Mouse (Mus musculus) B cell, adult (primary cell): ENCODE measurements around the gene Olfr530. TPM values are rescaled to one million over a fixed set of nuclear protein-coding genes. Genes with fewer than 3 reads are reported as not detected.

Experiments used
- total RNA-seq: library from RNA; stranded (reverse); gene quantifications from 4 replicates; pipeline ENCODE4 v1.2.4, GENCODE M21; 2023; ENCODE audit not compliant: inconsistent age

Gene Olfr530
- not detected in 4 replicates for total RNA-seq

DNA sequence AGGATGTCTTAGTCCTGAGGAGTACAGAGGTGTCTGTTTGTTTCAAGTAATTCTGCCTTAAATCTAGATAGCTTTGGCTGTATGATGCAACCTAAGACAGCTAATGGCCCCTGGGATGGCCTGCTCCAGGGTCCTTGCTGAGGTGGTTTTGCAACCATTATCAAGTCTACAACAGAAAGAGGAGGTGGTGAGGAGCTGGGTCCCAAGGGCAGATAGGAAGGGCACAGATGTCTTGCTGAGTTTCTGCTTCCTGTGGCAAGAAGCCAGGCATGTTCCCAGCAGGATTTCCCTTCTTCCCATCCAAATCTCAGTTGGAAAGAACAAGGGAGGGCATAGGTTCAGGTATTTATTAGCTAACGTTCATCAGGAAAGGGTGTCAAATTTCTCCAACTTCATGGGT lies at the start of gene Olfr530:
Olfr530 (minus strand) TSS at position 101 of the 400 bp plus-strand sequence.

DNA sequence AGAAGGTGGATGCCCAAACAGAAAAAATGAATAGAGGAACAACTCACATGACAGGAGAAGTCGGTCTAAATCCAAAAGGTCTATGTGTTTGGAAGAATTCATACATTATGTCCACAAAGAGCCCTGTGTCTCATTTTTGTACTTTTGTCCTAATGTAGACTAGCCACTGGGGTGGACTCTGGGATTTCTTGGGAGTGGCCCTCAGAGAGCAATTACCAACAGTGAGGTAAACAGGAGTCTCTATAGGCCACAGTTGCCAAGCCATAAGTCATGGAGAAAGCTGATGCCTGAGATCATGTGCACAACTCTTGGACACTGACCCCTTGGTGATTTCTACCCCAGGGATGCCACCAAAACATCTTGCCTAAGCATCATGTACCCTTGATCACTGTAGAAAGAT lies 45.4 kb upstream of the Olfr530 start, which contains the start of gene Olfr532:
Olfr532 (minus strand) TSS at position 101 of the 400 bp plus-strand sequence.

DNA sequence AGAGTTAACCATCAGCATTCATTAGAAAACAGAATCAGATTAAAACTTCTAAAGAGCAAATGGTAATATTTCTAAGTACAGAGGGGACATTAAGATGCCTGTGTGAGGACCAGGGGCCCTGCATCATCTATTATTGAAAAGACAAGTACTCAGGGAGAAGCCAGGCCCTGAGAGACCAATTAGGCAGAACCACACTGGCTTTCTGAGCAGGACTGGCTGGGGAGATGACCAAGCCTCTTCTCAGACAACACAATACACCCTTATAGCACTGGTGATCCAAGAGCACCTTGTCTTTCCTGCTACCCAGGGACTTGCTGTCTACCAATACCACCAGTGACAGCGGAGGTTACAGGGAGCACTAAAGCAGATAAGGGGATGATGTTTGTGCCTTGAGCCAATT lies 26.7 kb upstream of the Olfr530 start, which contains the start of gene Olfr531:
Olfr531 (minus strand) TSS at position 101 of the 400 bp plus-strand sequence.

DNA sequence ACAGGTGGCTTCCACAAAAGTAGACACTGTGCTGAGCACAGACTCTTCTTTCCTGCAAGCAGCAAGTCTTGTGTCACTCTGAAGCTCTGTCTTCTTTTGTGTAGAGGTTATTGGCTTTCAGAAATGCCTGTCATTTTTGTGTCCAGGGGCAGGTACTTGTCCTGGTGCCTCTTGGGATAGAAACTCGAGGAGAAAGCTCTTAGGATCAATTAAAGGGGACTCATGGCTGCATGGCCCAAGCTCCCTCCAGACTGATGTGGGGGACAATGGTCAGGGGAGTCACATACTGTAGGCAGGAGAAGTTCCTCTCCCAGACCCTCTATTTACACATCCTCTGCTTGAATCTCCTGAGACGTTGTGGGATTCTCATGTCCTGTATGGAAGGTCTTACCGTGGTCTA lies 14.6 kb downstream of the Olfr530 start, which contains the start of gene Olfr60:
Olfr60 (minus strand) TSS at position 101 of the 400 bp plus-strand sequence.

DNA sequence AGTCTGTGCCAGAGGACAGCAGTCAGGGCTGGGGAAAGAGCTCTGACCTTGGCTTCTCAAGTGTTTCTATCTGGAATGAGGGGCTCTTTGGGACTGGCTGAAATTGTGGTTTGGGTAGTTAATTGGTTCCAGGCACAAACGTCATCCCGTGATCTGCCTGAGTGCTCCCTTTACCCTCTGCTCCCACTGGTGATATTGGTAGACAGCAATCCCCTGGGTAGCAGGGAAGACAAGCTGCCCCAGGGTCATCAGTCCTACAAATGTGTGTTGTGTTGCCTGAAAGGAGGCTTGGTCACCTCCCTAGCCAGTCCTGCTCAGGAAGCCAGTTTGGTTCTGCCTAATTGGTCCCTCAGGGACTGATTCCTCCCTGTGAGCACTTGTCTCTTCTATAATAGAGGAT lies 42.4 kb downstream of the Olfr530 start, which contains the start of gene Olfr527:
Olfr527 (plus strand) TSS at position 301 of the 400 bp plus-strand sequence.

Other genes with a start within 250 kb of the Olfr530 start
- gene Mtg1, start 238.8 kb downstream of the Olfr530 start, total RNA-seq = 11.1 to 17.4 TPM (median 14.2 TPM) in 4 replicates
- gene Sprn, start 221.5 kb downstream of the Olfr530 start, total RNA-seq = not detected in 4 replicates
- gene Olfr522, start 211.6 kb downstream of the Olfr530 start, total RNA-seq = not detected in 4 replicates
- gene Olfr523, start 203.1 kb downstream of the Olfr530 start, total RNA-seq = not detected in 4 replicates
- gene Olfr524, start 170.4 kb downstream of the Olfr530 start, total RNA-seq = not detected in 4 replicates
- not detected in 4 replicates for gene Cd163l1, start 158.1 kb downstream of the Olfr530 start, total RNA-seq
- not detected in 4 replicates for gene 5830411N06Rik, start 129.0 kb downstream of the Olfr530 start, total RNA-seq
- gene Olfr525, start 55.5 kb downstream of the Olfr530 start, total RNA-seq = not detected in 4 replicates
- gene Olfr527, start 42.3 kb downstream of the Olfr530 start, total RNA-seq = not detected in 4 replicates
- gene Olfr60, start 14.7 kb downstream of the Olfr530 start, total RNA-seq = not detected in 4 replicates
- gene Olfr531, start 26.6 kb upstream of the Olfr530 start, total RNA-seq = not detected in 4 replicates
- not detected in 4 replicates for gene Olfr532, start 45.3 kb upstream of the Olfr530 start, total RNA-seq
- gene Olfr533, start 87.0 kb upstream of the Olfr530 start, total RNA-seq = not detected in 4 replicates
- gene Olfr535, start 107.9 kb upstream of the Olfr530 start, total RNA-seq = not detected in 4 replicates
- gene Olfr536, start 131.1 kb upstream of the Olfr530 start, total RNA-seq = not detected in 4 replicates
- not detected in 4 replicates for gene Olfr538, start 191.6 kb upstream of the Olfr530 start, total RNA-seq
- not detected in 4 replicates for gene Olfr46, start 224.9 kb upstream of the Olfr530 start, total RNA-seq